Mouse (Mus musculus): ENCODE data around the gene Gm10447. TPM values are rescaled to one million over a fixed set of nuclear protein-coding genes. Genes with fewer than 3 reads are reported as not detected.

Gene Gm10447
- polyA plus RNA-seq, 1 experiment: not detected

DNA sequence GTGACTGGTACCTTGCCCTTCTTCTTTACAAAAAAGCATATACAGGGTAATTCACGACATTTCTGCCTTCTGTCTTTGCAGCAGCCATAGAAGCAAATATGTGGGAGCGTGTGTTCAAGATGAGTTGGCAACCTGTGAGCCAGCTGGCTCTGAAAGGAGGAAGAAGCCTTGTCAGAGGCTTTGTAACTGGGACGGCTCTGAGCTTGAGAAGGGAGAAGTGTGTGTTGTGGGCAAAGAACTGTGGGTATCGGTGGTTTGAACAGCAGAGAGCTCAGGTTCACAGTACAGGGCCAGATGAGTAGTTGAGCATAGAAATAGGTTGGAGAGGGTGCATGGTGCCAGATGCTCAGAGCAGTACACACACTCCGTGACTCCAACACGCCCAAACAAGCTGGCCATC is 40.0 kb upstream of the Gm10447 start:
- Histone ChIP-seq H3K27ac (ENCODE audit: insufficient read depth, low read depth, low read length) (no peak overlapping the region), H3K27me3 (ENCODE audit: control insufficient read depth, insufficient read depth, low read length) (no peaks in the 10 kb centered on the region), H3K4me3 (ENCODE audit: low read depth, low read length) (no peak overlapping the region), H3K4me1 (ENCODE audit: control insufficient read depth, insufficient read depth, insufficient read length, low read length) (peaks cover 2% of the 10 kb centered on the region; the same call in 1 of the 2 replicates), H3K36me3 (ENCODE audit: control insufficient read depth, insufficient read depth, low read length) (no peaks in the 10 kb centered on the region)
- 58% methylated on average over 6 of the region's 6 CpGs for whole genome bisulfite sequencing
- no peak for TF ChIP-seq POLR2A (IDR thresholded peaks at IDR 0.05; ENCODE audit: low read depth, low read length)

DNA sequence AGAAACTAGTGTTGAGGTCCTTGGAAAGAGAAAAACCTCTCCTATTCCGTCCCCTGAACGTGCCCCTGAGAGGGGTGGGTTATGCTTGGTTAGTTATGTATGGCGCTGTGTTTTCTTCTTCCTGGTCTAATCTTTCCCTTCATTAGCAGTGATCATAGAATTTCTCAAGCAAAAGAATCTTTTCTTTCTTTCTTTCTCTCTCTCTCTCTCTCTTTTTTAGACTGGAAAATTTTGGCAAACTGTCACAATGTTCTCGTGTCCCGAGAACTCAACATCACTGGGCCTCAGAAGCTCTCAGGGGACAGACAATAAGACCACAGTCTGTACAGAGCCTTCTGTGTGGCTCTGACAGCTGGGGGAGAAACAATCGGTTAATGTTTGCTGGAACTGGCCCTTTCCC is 38.5 kb upstream of the Gm10447 start:
- no peak overlapping the region for H3K4me3 ChIP-seq (ENCODE audit: low read depth, low read length)
- H3K36me3 ChIP-seq (ENCODE audit: control insufficient read depth, insufficient read depth, low read length): no peaks in the 10 kb centered on the region
- H3K27me3 ChIP-seq (ENCODE audit: control insufficient read depth, insufficient read depth, low read length): no peaks in the 10 kb centered on the region
- H3K27ac ChIP-seq (ENCODE audit: insufficient read depth, low read depth, low read length): no peak overlapping the region
- WGBS: 83% methylated on average over 6 of the region's 6 CpGs
- no peak for TF ChIP-seq POLR2A (IDR thresholded peaks at IDR 0.05; ENCODE audit: low read depth, low read length)
- no peak for TF ChIP-seq CTCF (IDR thresholded peaks at IDR 0.05; ENCODE audit: extremely low read depth, insufficient read length, insufficient replicate concordance, low read depth, low read length)
- H3K4me1 ChIP-seq (ENCODE audit: control insufficient read depth, insufficient read depth, insufficient read length, low read length): peaks cover 4% of the 10 kb centered on the region; the same call in 1 of the 2 replicates

DNA sequence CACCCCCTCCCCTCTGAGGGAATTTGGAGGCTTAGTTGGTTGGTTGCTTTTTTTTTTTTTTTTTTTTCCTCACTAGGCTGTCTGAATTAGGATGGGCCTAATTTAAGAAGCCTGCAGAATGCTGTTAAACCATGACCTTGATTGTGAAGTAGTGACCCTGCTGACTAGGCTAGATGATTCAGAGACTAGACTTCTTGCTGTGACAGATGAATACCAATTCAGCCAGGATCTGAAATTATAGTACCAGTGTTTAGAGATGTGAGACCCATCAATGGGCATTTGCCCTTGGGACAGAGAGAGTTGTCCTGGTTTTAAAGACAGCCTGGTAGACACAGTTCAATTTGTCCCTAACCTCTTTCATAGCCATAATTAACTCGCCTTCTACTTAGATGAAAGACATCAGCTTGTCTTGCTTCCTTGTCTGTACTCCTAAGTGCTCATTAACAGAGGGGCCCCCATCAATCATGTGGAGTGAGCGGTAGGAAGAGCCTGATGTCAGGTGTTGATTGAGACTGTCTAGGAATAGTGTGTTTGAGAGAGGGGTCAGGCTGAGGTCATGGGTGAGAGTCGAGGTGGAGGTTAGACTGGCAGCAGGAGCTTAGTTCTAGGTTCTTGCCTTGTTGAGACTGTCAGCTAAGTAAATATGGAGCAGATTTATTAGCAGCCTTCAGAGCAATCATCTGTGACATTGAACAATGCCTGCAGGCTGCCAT is 36.5 kb upstream of the Gm10447 start:
- TF ChIP-seq CTCF (IDR thresholded peaks at IDR 0.05; ENCODE audit: extremely low read depth, insufficient read length, insufficient replicate concordance, low read depth, low read length): no peak
- no peak for TF ChIP-seq POLR2A (IDR thresholded peaks at IDR 0.05; ENCODE audit: low read depth, low read length)
- WGBS: 73% methylated on average over 3 of the region's 3 CpGs
- H3K36me3 ChIP-seq (ENCODE audit: control insufficient read depth, insufficient read depth, low read length): no peaks in the 10 kb centered on the region
- H3K27me3 ChIP-seq (ENCODE audit: control insufficient read depth, insufficient read depth, low read length): no peaks in the 10 kb centered on the region
- no peak overlapping the region for H3K4me3 ChIP-seq (ENCODE audit: low read depth, low read length)
- no peak overlapping the region for H3K27ac ChIP-seq (ENCODE audit: insufficient read depth, low read depth, low read length)
- peaks cover 4% of the 10 kb centered on the region; the same call in 1 of the 2 replicates for H3K4me1 ChIP-seq (ENCODE audit: control insufficient read depth, insufficient read depth, insufficient read length, low read length)

DNA sequence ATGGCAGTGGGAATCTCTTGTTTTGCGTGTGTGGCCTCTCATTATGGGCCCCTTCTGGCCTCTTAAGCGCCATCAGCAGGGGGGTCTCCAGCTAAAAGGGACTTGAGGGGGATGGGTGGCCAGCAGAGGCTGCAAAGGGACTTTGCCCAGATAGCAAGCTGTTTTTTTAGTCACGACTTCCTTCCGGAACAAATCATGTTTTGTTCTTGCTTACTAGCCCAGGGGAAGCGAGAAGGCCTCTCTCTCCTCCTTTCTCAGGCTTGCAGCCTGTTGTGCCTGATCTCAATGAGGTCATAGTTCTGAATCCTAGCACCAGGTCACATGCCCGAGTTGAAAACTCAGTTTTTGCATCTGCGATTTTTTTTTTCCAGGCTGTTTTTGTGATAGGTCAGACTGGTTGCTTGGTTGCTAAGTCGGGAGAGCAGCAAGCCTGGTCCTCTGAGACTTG is 35.1 kb upstream of the Gm10447 start:
- Histone ChIP-seq H3K36me3 (ENCODE audit: control insufficient read depth, insufficient read depth, low read length) (no peaks in the 10 kb centered on the region), H3K27ac (ENCODE audit: insufficient read depth, low read depth, low read length) (no peak overlapping the region), H3K4me1 (ENCODE audit: control insufficient read depth, insufficient read depth, insufficient read length, low read length) (peaks cover 8% of the 10 kb centered on the region; the same call in 1 of the 2 replicates), H3K4me3 (ENCODE audit: low read depth, low read length) (no peak overlapping the region), H3K27me3 (ENCODE audit: control insufficient read depth, insufficient read depth, low read length) (no peaks in the 10 kb centered on the region)
- WGBS: 34% methylated on average over 8 of the region's 8 CpGs
- TF ChIP-seq POLR2A (IDR thresholded peaks at IDR 0.05; ENCODE audit: low read depth, low read length) (no peak), CTCF (IDR thresholded peaks at IDR 0.05; ENCODE audit: extremely low read depth, insufficient read length, insufficient replicate concordance, low read depth, low read length) (no peak)

DNA sequence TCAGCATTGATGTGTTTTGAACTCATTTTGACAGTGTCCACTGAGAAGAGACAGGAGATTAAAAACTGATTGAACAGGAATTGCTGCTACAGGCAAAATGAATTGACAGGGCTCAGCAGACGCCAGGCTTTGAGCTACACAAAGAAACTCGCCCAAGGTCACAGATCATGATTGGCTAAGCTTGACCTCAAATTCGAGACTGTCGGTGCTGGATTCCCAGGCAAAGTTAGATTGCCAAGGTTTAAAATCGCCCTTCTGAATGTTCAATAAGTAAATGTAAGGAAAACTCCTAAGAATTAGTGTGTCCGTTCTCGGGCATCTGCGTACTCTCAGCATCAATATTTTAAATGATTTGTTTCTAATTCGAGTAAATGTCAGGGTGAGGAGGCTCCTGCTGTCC is 32.5 kb upstream of the Gm10447 start:
- H3K27me3 ChIP-seq (ENCODE audit: control insufficient read depth, insufficient read depth, low read length): no peaks in the 10 kb centered on the region
- H3K36me3 ChIP-seq (ENCODE audit: control insufficient read depth, insufficient read depth, low read length): no peaks in the 10 kb centered on the region
- TF ChIP-seq POLR2A (IDR thresholded peaks at IDR 0.05; ENCODE audit: low read depth, low read length) (no peak), CTCF (IDR thresholded peaks at IDR 0.05; ENCODE audit: extremely low read depth, insufficient read length, insufficient replicate concordance, low read depth, low read length) (no peak)
- no peak overlapping the region for H3K27ac ChIP-seq (ENCODE audit: insufficient read depth, low read depth, low read length)
- WGBS: 89% methylated on average over 9 of the region's 9 CpGs
- no peak overlapping the region for H3K4me3 ChIP-seq (ENCODE audit: low read depth, low read length)
- H3K4me1 ChIP-seq (ENCODE audit: control insufficient read depth, insufficient read depth, insufficient read length, low read length): peaks cover 10% of the 10 kb centered on the region; the same call in 1 of the 2 replicates

DNA sequence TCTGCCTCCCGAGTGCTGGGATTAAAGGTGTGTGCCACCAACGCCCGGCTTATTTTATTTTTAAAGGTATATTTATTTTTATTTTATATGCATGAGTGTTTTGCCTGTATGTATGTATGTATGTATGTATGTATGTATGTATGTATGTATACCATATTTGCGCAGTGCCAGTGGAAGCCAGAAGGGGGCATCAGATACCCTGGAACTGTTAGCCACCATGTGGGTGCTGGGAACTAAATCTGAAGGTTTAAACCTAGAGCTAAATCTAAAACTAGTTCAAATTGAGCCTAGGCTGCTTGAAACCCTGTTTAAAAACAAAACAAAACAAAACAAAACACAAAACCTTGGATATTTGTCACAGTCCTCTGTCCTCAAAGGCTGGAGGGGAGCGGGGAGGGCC is 32.1 kb upstream of the Gm10447 start:
- Histone ChIP-seq H3K4me1 (ENCODE audit: control insufficient read depth, insufficient read depth, insufficient read length, low read length) (peaks cover 10% of the 10 kb centered on the region; the same call in 1 of the 2 replicates), H3K27me3 (ENCODE audit: control insufficient read depth, insufficient read depth, low read length) (no peaks in the 10 kb centered on the region), H3K36me3 (ENCODE audit: control insufficient read depth, insufficient read depth, low read length) (no peaks in the 10 kb centered on the region), H3K4me3 (ENCODE audit: low read depth, low read length) (no peak overlapping the region), H3K27ac (ENCODE audit: insufficient read depth, low read depth, low read length) (no peak overlapping the region)
- 98% methylated on average over 5 of the region's 5 CpGs for WGBS
- TF ChIP-seq POLR2A (IDR thresholded peaks at IDR 0.05; ENCODE audit: low read depth, low read length): no peak
- TF ChIP-seq CTCF (IDR thresholded peaks at IDR 0.05; ENCODE audit: extremely low read depth, insufficient read length, insufficient replicate concordance, low read depth, low read length): no peak

DNA sequence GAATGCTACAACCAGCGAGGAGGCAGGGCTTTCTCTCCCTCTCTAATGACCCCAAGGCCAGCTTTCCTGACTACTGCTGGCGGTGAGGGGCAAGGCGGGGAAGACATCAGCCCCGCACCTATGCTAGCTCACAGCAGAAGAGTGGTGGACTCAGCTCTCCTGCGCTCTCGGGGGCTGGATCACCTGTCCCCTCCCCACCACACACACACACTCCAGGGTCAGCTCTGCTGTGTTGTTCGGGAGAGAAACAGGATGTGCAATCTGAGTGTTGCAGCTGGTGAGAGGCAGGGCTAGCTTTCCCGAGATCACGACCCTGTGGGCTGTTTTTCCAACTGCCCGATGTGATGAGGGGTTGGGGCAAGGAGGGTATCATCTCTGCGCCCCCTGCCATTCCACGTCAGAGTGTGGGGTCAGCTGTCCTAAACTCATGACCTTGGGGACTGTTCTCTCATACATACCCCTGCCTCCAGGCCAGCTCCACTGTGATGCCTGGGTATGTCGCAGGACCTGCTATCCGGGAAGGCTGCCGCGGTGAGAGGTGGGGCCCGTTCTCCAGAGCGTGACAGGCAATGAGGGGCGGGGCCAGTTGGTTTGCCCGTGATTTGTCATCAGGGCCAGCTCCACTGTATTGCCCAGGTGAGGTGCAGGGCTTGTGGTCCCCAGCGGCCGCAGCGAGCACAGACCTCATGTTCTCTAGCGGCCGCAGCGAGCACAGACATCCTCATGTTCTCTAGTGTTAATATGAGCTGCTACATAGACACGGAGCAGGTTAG is 30.1 kb upstream of the Gm10447 start:
- Histone ChIP-seq H3K4me1 (ENCODE audit: control insufficient read depth, insufficient read depth, insufficient read length, low read length) (peaks cover 14% of the 10 kb centered on the region; the same call in 1 of the 2 replicates), H3K27ac (ENCODE audit: insufficient read depth, low read depth, low read length) (no peak overlapping the region), H3K27me3 (ENCODE audit: control insufficient read depth, insufficient read depth, low read length) (no peaks in the 10 kb centered on the region), H3K36me3 (ENCODE audit: control insufficient read depth, insufficient read depth, low read length) (no peaks in the 10 kb centered on the region), H3K4me3 (ENCODE audit: low read depth, low read length) (peak overlapping the region; percentile 37)
- WGBS: 18% methylated on average over 27 of the region's 27 CpGs
- TF ChIP-seq POLR2A (IDR thresholded peaks at IDR 0.05; ENCODE audit: low read depth, low read length) (no peak), CTCF (IDR thresholded peaks at IDR 0.05; ENCODE audit: extremely low read depth, insufficient read length, insufficient replicate concordance, low read depth, low read length) (no peak)

Measured in small intestine, adult 2 months (tissue).